Mouse (Mus musculus) spleen, adult 2 months (tissue): Measurements from ENCODE around the gene Clcf1. TPM values are rescaled to one million over a fixed set of nuclear protein-coding genes. Genes with fewer than 3 reads are reported as not detected.

Experiments used
- DNase-seq, 2 experiments: peaks; one replicate each; pipeline versions ENCODE4 v3.0.0 to v3.0.0-alpha.2; 2012 to 2021; ENCODE audit warnings: low spot score in 2 of 2, low read depth in 1 of 2
- H3K27ac ChIP-seq: fragments of 200-500 bp; 2 replicates; pipeline ENCODE4 v1.5.1; 2012; ENCODE audit warnings: low read length, inconsistent platforms; ENCODE audit not compliant: insufficient read depth
- H3K27me3 ChIP-seq: fragments of 200-500 bp; 2 replicates; pipeline ENCODE4 v1.6.1; 2012; ENCODE audit warnings: mild to moderate bottlenecking, moderate library complexity, low read length, inconsistent platforms; ENCODE audit not compliant: control insufficient read depth, insufficient read depth
- H3K36me3 ChIP-seq: fragments of 200-500 bp; 2 replicates; pipeline ENCODE4 v1.6.1; 2012; ENCODE audit warnings: mild to moderate bottlenecking, low read length, inconsistent platforms; ENCODE audit not compliant: control insufficient read depth, insufficient read depth
- H3K4me1 ChIP-seq: fragments of 200-500 bp; 2 replicates; pipeline ENCODE4 v1.6.1; 2011; ENCODE audit warnings: inconsistent platforms; ENCODE audit not compliant: control insufficient read depth, insufficient read depth, insufficient read length
- H3K4me3 ChIP-seq: fragments of 200-500 bp; 2 replicates; pipeline ENCODE4 v1.5.1; 2011; ENCODE audit warnings: mild to moderate bottlenecking, inconsistent platforms; ENCODE audit not compliant: insufficient read depth, insufficient read length; ENCODE audit errors: extremely low read depth
- CTCF ChIP-seq: fragments of 200-500 bp; IDR thresholded peaks from 2 replicates; pipeline ENCODE4 v1.5.1; 2011; ENCODE audit warnings: mild to moderate bottlenecking, inconsistent platforms; ENCODE audit not compliant: insufficient read depth, insufficient read length, insufficient replicate concordance; ENCODE audit errors: extremely low read depth
- POLR2A ChIP-seq: fragments of 200-500 bp; IDR thresholded peaks from 2 replicates; pipeline ENCODE4 v1.6.1; 2011; ENCODE audit warnings: low read depth, low read length, inconsistent platforms
- WGBS: fragments of 180-500 bp; shearing (Covaris S2); methylation state at CpG from one replicate; pipeline ENCODE4 v1.1.7; 2018; 5-methylcytosine and 5-hydroxymethylcytosine counted together
- polyA plus RNA-seq: library from polyadenylated mRNA; depleted of rRNA; stranded (reverse); fragments of >200 nt; gene quantifications from 2 replicates; pipeline ENCODE4 v1.2.3, GENCODE M21; 2012

Clcf1 gene
- polyA plus RNA-seq, 1 experiment = 128 TPM

GRCm38 (mm10) chr19:4218293-4218692 is 4.3 kb downstream of the Clcf1 start:
- H3K27ac ChIP-seq = peak overlapping the region; percentile 68
- H3K4me3 ChIP-seq = no peak overlapping the region
- peaks cover 7% of the 10 kb centered on the region for H3K36me3 ChIP-seq
- no peaks in the 10 kb centered on the region for H3K27me3 ChIP-seq
- H3K4me1 ChIP-seq = peaks cover 69% of the 10 kb centered on the region
- 22% methylated on average over 11 of the region's 11 CpGs for WGBS
- no peak for TF ChIP-seq CTCF
- no peak for TF ChIP-seq POLR2A
- DNase-seq = no peak

GRCm38 (mm10) chr19:4218784-4219183 is 4.7 kb downstream of the Clcf1 start:
- Histone ChIP-seq H3K4me3 (no peak overlapping the region), H3K27me3 (no peaks in the 10 kb centered on the region), H3K27ac (peak overlapping the region; percentile 72), H3K4me1 (peaks cover 64% of the 10 kb centered on the region), H3K36me3 (peaks cover 8% of the 10 kb centered on the region)
- no peak for DNase-seq
- 6% methylated on average over 1 of the region's 1 CpGs for WGBS
- TF ChIP-seq CTCF (no peak), POLR2A (no peak)

DNA sequence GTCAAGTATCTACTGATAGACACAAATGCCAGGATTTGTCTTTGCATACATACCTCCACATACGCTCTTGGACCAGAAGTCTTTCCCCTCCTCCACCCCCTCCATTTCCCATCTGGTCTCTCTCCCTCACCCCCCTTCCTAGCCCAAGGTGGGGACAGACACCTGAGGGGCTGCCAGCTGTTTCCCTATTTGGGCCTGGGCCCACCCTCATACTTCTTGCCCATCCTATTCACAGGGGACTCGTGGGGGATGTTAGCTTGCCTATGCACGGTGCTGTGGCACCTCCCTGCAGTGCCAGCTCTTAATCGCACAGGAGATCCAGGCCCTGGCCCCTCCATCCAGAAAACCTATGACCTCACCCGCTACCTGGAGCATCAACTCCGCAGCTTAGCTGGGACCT is 5.9 kb downstream of the Clcf1 start:
- Histone ChIP-seq H3K4me3 (no peak overlapping the region), H3K36me3 (peaks cover 8% of the 10 kb centered on the region), H3K27me3 (no peaks in the 10 kb centered on the region), H3K4me1 (peaks cover 62% of the 10 kb centered on the region), H3K27ac (peak overlapping the region; percentile 72)
- 66% methylated on average over 6 of the region's 6 CpGs for WGBS
- DNase-seq = no peak
- TF ChIP-seq POLR2A (no peak), CTCF (no peak)

DNA sequence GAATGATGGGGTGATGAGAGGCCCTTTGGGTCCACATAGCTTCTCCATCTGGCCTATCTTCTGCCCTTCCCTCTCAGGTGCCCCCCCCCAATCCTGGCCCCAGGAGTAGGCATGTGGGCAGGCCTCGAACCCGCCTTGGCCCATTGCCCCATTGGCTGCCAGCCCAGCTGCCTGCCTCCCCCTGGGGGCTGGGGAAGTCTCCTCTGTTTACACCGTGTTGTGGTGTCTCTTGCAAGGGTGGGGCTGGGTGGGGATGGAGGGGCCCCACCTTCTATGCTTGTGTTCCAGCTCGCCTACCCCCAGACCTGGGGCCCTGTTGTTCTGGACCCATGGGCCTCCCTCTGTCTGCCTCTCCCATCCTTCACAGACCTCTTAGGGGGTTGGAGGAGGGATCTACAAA is 6.4 kb downstream of the Clcf1 start:
- DNase-seq = peak in 1 of 2 experiments; percentile 66
- WGBS = 11% methylated on average over 4 of the region's 4 CpGs
- Histone ChIP-seq H3K4me3 (no peak overlapping the region), H3K4me1 (peaks cover 62% of the 10 kb centered on the region), H3K27me3 (no peaks in the 10 kb centered on the region), H3K36me3 (peaks cover 8% of the 10 kb centered on the region), H3K27ac (peak overlapping the region; percentile 84)
- no peak for TF ChIP-seq CTCF
- TF ChIP-seq POLR2A = no peak

- TF ChIP-seq CTCF = no peak
- TF ChIP-seq POLR2A = no peak; the same call in 1 of the 2 replicates
- peak overlapping the region; percentile 84 for H3K27ac ChIP-seq
- no peak overlapping the region; the same call in 1 of the 2 replicates for H3K4me3 ChIP-seq
- H3K27me3 ChIP-seq = no peaks in the 10 kb centered on the region
- H3K36me3 ChIP-seq = peaks cover 8% of the 10 kb centered on the region
- peaks cover 58% of the 10 kb centered on the region for H3K4me1 ChIP-seq
- no peak for DNase-seq
- 13% methylated on average over 14 of the region's 14 CpGs for WGBS
These were observed 7.1 kb downstream of the Clcf1 start for GRCm38 (mm10) chr19:4220957-4221743.

DNA sequence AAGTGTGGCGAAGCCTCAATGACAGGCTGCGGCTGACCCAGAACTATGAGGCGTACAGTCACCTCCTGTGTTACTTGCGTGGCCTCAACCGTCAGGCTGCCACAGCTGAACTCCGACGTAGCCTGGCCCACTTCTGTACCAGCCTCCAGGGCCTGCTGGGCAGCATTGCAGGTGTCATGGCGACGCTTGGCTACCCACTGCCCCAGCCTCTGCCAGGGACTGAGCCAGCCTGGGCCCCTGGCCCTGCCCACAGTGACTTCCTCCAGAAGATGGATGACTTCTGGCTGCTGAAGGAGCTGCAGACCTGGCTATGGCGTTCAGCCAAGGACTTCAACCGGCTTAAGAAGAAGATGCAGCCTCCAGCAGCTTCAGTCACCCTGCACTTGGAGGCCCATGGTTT is 8.1 kb downstream of the Clcf1 start:
- TF ChIP-seq CTCF (no peak), POLR2A (no peak)
- Histone ChIP-seq H3K36me3 (peaks cover 6% of the 10 kb centered on the region), H3K27me3 (no peaks in the 10 kb centered on the region), H3K4me1 (peaks cover 53% of the 10 kb centered on the region), H3K27ac (peak overlapping the region; percentile 84), H3K4me3 (no peak overlapping the region)
- WGBS = 18% methylated on average over 11 of the region's 11 CpGs
- peak in 1 of 2 experiments; percentile 34 for DNase-seq

GRCm38 (mm10) chr19:4226779-4227178 is 12.7 kb downstream of the Clcf1 start:
- no peak for DNase-seq
- Histone ChIP-seq H3K36me3 (peaks cover 6% of the 10 kb centered on the region), H3K27ac (peak overlapping the region; percentile 0; the same call in 1 of the 2 replicates), H3K4me3 (no peak overlapping the region), H3K27me3 (no peaks in the 10 kb centered on the region), H3K4me1 (peaks cover 47% of the 10 kb centered on the region)
- no peak for TF ChIP-seq POLR2A
- no peak for TF ChIP-seq CTCF
- 28% methylated on average over 7 of the region's 7 CpGs for WGBS
